Mouse (Mus musculus) layer of hippocampus, adult 9-10 months (tissue): Measurements from ENCODE around the gene M1ap.

ENCODE experiments used
- DNase-seq: peaks from one replicate; pipeline ENCODE4 v3.0.0; 2022; ENCODE audit warnings: low spot score

Gene M1ap

DNA sequence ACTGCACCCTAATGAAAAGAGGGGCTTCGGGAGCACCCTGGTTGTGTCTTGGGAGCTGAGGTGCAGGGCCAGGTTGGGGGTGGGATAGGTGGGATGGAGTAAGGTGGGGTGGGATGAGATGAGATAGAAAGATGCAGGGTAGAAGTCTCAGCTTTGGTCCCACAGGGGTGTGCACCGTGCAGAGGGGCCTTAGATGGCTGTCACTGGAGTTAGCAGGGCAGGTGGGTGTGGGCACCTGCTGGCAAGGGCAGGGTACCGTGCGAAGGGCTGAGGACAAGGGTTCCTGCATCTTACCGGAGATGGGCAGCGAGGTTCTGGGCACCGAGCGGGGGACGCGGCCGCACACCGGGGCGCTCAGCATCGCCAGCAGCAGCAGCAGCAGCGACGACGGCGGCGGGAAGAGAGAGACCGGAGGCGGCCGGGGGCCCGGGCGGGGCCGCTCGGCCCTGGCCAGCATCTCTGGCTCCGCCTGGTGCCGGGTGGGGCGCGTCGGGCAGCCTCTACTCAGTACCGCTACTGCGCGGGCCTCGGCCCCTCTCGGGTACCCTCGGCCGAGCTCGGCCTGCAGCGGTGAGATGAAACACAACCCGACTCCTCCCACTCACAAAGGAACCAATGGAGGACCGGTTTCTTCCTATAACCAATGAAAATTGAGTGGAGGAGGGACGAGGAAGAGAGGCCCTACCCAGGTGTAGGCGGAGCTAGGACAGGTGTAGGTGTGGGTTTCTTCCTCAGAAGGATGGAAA lies 7.4 kb upstream of the M1ap start, which contains the start of gene Sema4f:
Gene Sema4f (minus strand): TSS at position 603 of the 746 bp plus-strand sequence.
- DNase-seq: peak; percentile 55

DNA sequence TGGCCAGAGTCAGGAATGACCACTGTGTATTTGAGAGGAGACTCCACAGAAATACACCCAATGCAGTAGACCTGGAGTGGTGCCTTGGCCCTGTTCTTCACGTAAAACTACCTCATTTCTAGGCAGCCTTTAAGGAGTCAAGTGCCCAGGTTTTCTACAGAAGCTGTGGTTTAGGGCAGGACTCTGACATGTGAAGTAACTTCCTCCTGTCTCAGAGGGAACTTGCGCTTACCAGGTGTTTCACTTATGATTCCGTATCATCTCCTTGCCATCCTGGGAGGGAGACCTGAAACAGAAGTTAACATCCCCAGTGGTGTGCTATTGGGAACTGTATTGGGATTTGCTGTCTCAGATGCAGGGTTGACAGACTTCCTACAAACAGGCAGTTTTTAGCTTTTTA lies 5.9 kb upstream of the M1ap start:
- DNase-seq: no peak

DNA sequence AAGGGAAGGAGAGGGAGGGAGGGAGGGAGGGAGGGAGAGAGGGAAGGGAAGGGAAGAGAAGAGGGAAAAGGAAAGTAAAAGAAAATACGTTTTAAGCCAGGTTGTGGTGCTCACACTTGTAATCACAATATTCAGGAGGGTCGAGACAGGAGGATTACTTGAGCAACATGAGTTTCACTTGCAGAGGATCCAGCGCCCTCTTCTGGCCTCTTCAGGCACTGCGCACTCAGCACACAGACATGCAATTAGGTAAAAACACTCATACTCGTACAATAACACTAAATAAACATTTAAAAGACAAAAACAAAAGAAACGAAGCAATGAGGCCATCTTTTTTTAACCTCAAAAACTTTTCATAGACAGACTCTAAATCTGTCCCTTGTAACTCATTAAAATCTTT lies 952 bp upstream of the M1ap start:
- DNase-seq: no peak

DNA sequence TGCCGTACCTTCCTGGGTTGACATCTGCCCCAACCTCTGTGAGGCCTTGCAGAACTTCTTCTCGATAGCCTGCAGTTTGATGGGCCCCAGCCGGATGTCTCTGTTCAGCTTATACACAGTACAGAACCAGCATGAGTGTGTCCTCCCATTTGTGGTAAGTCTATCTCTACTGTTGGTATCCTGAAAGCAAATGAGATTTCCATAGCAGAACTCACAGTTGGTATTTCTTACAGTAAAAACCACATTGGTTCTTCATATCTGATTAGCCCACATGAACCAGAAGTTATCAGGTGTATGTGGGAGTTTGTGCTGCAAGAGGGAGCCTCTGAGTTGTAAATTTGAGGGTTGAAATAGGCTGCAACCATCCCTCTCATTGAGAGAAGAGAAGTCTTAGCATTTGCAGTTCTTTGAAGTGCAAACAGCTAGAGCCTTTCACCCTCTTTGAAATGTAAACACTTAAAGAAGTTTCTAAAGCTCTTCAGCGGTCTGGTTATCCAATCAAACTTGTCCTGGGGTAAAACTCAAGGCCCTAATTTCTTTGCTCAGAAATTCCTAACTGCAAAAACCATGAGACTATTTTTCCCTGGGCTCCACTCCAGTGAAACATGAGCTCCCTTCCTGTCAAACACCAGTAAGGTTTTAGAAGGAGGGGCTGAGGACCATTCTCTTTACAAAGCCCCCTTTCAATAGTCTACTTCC lies 10.0 kb downstream of the M1ap start:
- no peak for DNase-seq

DNA sequence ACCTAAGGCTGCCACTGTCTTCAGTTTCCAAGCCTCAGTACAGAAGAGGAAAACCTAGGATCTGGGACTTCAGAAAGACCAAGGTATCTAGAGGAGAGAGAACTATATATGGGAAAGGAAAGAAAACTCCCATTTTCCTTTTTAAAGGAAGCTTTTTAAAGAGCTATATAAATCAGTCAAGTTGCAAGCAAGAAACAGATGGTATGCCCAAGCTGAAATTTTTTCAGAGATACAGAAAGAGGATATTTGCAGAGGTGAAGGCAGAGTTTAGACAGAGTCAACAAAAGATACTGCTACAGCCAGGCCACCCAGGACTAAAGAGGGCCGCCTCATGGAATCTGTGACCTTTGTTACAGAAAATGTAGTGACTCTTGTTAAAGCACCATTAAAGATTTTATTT lies 15.0 kb downstream of the M1ap start:
- no peak for DNase-seq

DNA sequence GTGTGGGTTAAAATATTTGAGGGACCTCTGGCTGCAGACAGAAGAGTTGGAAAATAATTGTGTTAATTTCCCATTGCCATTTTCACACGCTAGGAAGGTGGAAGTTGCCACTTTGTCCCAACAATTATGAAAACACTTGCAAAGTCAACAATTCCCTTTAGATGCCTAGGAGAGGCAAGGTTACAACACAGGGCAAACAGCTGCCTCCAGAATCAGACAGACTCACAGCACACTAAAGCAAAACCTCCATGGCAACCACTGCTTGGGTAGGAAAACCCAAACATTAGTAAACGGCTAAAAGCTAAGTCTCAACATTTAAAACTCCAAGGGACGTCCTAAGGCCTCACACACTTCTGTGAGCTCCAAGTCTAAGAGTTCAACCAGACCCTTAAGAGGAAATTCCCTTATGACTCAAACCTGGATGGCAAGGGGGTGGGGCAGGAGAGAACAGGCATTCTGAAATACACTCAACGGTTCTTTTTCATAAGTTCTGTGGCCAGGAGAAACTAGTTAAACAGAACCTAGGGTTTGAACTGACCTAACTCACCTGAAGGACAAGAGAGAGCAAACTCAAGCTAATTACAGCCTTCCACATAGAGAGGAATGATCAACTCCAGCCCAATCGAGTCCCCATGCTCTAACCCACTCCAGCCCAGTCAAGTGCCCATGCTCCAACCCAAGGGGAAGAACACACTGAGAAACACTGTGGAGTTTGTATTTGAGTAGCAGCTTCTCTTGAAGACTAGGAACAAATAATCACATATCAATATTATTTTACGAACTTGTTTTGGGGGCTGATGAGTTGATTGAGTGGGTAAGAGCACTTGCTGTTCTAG lies 22.8 kb downstream of the M1ap start:
- no peak for DNase-seq

DNA sequence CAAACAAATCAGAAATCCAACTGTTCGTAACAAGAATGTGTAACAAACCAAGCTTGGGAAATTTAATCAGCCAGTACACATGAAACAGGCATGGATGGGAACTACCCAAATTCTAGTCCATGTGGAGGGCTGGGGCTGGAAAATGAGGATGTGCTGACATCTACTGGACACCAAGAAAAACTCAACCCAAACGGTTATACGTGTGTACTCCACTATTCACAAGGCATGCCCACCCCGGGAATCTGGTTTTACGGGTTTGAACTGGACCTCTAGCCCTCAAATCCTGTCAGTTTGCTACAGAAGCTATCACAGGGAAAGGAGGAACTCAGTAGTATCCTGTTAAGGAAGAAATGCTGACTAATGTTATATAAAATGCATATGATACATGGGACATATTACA lies 24.3 kb downstream of the M1ap start:
- DNase-seq: peak; percentile 54

DNA sequence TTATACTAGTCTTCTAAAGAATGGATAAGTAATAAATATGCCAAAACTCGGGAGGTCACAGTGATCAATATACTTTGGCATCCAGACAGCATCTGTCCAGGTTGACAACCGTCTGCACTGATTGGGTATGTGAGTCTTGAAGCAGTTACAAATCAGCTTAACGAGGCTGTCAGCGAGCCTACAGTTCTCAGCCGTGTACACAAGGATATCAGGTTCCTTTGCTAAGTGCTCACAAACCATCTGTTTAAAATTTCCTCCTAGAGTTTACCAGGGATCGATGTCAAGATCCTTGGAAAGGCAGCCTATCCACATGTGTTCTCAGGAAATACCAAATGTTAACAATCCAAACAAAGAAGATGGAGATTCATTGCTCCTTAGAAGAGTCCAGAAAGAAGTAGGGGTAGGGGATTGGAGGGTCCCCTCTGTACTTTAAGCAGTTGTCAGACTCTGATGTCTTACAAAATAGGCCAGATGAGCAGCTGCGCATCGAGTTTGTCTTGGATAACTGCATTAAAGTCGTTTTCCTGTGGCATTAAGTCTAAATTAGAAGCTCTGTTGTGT lies 40.8 kb downstream of the M1ap start:
- DNase-seq: no peak

DNA sequence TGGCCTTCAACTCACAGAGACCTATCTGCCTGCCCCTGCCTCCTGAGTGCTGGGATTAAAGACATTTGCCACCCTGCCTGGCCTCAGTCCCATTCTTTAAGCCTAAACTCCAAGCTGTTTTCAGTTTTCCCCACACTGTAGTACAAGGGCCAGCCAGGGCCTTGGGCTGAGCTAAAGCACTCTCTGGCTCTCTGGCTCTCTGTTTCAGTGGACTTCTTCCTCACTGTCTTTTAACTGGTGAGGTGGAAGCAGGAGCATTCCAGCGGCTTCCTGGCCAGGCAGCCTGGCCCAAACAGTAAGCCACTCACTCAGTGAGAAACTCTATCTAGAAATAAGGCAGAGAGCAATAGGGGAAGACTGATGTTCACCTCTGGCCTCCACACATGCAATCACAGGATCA lies 47.0 kb downstream of the M1ap start:
- no peak for DNase-seq

DNA sequence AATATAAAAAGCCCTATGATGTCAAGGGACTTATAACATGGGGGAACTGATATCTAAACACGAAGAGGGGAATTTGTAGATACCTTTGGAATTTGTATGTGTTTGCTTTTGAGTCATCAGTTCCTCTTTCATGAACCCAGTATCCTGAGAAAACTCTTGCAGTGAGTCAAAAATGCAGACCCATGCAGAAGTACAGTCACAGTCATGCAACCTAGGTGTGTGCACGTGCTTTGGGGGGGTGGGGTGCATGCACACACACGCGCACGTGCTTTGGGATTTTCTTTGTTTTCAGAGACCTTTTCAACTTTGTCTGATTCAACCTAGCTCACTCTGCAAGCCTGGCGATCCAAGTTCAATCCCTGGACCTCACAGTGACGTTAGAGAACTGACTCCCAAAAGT lies 47.7 kb downstream of the M1ap start:
- no peak for DNase-seq

DNA sequence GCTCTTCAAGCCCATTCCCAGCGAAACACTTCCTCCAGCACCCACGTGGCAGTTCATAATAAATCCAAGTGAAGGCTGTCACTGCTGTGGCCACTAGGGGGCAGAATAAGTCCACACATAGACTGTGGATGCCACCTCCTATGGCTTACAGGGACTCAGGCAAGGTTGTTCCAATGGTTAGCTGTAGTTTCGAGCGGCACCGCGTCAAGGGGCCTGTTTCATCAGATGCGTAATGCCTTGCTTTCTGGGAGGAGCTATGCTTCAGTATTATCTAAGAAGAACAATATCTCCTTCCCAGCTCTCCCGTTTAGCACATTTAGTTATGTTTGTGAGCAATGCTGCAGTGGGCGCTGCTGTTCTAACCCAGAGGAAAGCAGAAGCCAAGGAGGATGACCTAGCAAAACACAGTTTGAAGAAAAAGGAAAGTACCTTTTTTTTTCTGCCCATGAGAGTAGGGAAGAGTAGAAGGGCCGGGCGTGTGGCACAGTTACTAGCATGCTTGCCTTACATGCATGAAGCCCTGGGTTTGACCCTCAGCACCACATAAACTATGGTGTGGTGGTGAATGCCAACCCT lies 50.1 kb downstream of the M1ap start:
- peak; percentile 98 for DNase-seq

DNA sequence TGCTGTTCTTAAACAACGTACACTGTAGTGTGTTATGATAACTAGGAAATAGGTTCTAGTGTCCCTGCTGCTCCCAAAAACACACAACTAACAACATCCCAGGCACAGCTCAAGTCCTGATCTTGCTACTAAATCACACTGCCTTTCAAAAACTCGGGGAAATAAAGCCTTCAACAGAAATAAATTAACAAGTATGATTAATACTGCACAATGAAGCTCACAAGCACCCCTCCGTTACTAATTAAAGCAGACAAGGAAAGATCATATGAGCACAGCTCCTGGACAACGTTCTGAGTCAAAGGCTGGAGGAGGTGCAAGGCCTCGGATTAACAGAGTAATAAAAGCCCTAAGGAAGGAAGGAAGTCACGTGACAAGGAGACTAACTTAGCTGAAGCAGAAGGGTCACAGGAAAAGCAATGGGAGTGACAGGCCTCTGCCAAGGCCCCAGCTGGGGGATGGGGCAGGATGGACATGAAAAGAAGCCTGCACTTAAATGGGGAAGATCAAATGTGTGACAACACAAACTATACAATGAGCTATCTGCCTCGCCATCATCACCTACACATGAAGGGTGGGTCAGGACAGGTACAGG lies 50.9 kb downstream of the M1ap start:
- peak; percentile 33 for DNase-seq

DNA sequence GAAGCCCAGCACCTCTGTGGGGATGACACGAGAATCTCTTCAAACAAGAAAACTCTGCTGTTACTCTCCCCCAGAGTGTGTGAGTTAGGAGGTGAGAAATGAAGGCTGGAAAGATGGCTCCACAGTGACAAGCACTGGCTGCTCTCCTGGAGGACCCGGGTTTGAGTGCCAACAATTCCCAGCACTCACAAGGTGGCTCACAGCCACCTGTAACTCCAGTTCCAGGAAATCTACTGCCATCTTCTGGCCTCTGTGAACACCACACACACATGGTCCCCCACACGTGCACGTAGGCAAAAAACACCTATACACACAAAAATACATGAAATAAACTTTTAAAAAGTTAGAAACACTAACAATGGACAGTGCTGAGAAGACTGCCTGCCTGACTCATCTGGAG lies 51.6 kb downstream of the M1ap start:
- DNase-seq: no peak

DNA sequence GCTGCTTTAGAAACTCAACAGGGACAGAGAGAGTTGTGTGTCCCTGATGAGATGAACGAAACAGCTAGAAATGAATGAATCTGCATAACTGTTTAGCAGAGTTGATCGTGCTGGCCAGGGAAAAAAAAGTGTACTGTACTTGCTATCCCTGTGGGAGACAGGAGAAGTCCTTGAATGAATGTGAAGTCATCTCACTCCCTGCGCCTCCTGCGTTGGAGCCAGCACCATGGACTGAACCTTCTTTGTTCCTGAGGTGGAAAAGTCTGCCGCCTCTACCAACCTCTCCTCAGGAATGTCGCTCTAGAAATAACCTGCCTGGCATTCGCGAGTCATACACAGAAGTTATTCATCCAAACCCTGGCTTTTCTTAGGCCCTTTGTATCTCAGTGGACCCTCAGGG lies 53.3 kb downstream of the M1ap start:
- no peak for DNase-seq

DNA sequence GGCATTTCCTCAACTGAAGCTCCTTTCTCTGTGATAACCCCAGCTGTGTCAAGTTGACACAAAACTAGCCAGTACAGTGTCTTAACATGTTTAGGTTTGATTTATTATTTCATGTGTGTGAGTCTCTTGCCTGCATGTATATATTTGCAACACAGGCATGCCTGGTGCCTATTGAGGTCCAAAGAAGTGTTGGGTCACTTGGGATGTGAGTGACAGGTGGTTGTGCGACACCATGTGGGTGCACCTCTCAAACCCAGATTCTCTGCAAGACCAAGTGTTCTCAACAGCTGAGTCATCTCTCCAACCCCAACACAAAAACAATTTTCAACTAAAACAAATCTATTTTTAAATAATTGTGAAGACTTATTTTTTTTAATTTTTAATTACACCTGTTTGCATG lies 56.4 kb downstream of the M1ap start:
- no peak for DNase-seq

DNA sequence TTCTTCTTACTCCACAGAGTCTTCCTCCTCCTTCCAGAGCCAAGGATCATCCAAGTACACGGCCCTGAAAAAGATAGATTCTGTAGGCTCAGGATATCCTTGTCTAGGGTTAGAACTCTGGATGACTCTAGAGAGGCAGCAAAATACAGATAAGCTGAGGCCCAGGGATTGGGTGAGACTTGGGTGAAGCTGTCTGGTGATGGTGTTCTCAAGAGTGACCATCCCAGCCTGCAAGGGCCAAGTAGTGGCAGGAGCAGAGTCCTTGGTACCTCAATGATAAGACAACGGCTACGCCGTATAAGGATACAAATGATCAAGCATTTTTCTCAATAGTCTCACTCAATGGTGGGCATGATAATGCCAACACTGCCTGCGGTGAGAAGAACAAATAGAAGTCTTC lies 57.1 kb downstream of the M1ap start:
- no peak for DNase-seq

DNA sequence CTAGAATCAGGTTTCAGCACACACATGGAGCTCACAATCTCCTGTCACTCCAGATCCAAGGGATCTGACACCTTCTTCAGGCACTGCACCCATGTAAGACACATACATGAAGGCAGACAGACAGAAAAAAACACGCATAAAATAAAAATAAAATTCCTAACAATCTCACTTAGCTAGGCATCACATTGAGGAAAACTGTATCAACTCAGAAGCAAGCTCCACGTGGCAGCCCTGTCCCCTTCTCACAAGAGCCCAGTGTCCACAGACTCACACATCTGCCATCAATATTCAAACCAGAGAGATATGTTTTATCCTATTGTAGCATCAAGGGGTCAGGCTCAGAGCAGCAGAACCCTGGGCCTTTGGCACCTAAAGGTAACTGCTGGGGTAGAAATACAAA lies 57.6 kb downstream of the M1ap start:
- no peak for DNase-seq

DNA sequence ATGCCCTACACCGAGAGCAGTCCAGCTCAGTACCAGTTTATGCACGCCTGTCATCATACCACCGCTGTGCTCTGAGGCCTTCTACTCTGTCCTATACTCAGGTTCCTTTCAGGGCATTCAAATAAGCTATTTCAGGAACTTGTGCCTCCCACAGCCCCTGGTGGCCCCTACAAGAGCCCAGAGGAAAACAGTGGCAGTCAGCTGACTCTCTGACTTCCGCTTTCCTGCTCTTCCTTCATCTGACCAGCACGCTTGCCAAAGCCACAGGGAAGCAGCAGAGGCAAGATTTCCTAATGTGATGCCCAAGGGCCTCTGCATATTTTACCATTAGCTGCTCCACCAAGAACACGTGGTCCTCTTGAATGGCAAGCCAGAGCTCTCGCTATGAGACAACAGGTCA lies 58.2 kb downstream of the M1ap start:
- no peak for DNase-seq

DNA sequence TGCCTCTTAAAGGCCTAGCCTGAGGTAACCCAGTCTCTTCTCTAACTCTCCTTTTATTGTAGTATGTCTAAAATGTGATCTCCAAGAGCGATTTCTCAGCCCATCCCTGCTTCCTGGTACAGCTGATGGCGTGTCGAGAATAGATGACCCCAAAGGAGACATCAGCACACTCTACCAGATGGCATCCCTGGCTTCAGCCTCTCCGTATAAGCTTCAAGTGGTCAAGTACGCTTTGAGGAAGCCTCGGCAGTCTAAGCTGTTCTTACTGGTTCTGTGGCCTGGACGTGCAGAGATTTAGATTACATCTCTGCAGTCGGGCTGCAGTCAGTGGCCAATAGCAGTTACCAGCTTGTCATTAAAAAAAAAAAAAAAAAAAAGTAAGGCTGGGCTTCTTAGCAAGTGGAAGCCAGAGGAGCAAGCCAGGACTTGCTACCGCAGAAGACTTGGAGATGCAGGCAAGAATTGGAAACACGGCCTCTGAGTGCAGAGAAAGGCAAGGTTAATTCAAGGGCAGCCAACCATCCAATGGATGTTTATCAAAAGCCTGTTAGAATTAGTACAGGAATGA lies 58.8 kb downstream of the M1ap start:
- no peak for DNase-seq

DNA sequence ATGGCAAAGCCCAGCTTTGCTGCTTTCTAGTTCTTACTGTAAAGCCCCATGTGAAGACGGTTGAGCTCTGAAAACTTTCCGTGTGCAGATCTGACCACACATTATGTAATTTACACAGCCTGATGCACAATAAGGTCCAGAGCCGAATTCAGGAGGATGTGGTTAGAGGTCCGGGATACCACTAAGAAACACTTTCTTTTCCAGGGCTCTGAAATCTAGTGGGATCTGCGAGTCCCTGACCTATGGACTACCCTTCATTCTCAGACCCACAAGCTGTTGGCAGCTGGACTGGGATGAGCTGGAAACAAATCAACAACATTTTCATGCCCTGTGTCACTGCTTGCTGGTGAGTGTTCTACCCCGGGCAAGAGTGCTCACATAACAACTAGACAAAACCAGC lies 59.4 kb downstream of the M1ap start:
- no peak for DNase-seq

DNA sequence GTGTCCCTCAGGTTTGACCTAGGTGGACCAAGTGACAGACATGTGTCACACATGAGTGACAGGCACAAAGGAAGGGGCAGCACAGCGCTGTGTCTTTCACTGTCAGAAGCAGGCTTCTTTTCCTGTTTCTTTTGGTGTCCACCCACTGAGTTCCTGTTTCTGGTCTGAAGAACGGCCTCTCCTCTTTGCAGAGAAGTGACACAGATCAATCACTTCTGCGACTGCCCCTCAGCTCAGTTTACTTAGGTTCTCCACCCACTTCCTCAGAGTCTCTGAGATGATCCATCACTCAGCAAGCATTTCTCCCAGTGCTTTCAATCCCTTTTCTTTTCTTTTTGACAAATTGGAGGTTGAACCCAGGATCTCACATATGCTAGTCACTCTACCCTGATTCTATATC lies 62.0 kb downstream of the M1ap start:
- no peak for DNase-seq

DNA sequence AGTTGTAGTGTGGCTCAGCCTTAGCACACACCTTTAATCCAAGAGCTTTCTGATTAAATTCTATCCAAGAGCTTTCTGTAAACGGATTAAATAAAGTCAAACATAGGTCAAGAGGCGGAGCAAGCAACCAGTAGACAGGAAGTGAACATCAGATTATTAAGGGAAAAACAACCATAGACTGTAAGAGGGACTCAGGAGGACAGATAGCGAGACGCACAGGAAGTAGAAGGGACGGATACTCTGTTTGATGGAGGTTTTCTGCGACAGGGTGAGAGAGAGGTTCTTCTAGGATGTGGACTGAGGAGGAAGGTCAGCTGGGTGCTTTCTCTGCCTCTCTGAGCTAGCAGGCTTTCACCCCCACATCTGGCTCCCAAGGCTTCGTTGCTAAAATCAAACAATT lies 63.3 kb downstream of the M1ap start:
- no peak for DNase-seq
